Mouse (Mus musculus) heart, postnatal 25 days (tissue): ENCODE data around the gene Heatr1. TPM values are rescaled to one million over a fixed set of nuclear protein-coding genes. Genes with fewer than 3 reads are reported as not detected.

ENCODE experiments used
- total RNA-seq, 2 experiments: library from RNA; stranded (reverse); gene quantifications; 2 replicates each; pipeline ENCODE4 v1.2.3; 2021

The Heatr1 gene
- total RNA-seq, 2 experiments from 2014 or later: 13.8 to 16.7 TPM

Other genes with a start within 250 kb of the Heatr1 start
- 10 to 100 TPM; 87.6 to 93.6 TPM for gene Mtr, start 136.9 kb upstream of the Heatr1 start, total RNA-seq
- gene Actn2, start 54.3 kb upstream of the Heatr1 start, total RNA-seq: 1,000 to 10,000 TPM; 1,826 to 1,902 TPM
- gene Lgals8, start 69.9 kb downstream of the Heatr1 start, total RNA-seq: 10 to 100 TPM; 32.4 to 37.8 TPM
- gene Edaradd, start 125.4 kb downstream of the Heatr1 start, total RNA-seq: under 1 TPM in 1 of 2 experiments, not detected in 1; 0.05 TPM
- gene Ero1lb, start 170.8 kb downstream of the Heatr1 start, total RNA-seq: 1 to 10 TPM; 2.6 to 2.9 TPM